Mouse (Mus musculus): ENCODE results near the gene Nkiras1.
A peak's percentile ranks its signal among the peaks of the same experiment; 100 is the strongest.
"Not testable (repeated sequence)": the region's sequence is repeated elsewhere in the genome, so short reads cannot be mapped to it uniquely, and the experiment has no call there.

Gene Nkiras1

GRCm38 (mm10) chr14:18270529-18271441 is at the start of gene Nkiras1, which contains the start of gene Rpl15:
Gene Nkiras1, plus strand, starts transcription at chr14:18271136.
Gene Rpl15, minus strand, starts transcription at chr14:18271391.
- DNase-seq (ENCODE audit: low read depth), result peak; percentile 99

DNA sequence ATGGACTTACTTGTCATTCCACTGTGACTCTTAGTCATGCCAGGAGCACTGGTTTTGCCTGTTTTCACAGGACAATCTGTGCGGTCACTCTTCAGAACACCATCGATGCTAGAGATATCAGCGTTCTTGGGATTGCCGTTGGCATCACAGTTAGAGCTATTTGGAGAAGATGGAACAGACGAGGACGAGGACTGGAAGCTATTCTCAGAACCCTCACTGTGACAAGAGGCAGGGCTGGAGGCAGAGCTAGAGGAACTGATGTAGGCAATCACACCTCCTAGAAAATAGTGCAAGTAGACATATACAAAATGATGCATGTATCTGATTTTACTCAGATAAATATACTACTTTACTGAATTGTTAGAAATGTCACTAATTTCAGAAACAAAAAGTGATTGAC is 49.0 kb upstream of the Nkiras1 start:
- no peak for DNase-seq (ENCODE audit: low read depth)

DNA sequence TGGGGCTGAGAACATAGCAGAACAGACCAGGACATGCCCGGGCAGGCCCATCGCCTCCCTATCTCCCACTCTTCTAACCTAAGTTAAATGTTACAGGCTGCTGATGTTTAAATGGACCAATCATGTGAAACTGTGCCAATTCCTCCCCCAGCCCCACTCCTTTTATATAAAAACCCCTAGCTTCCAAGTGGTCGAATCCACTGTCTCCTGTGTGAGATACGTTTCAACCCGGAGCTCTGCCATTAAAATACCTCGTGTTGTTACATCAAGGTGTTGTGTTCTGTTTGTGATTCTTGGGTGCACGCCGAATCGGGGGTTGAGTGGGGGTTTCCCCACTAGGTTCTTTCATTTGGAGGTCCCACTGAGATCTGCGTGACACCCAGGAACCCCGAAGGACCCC is 45.5 kb upstream of the Nkiras1 start:
- DNase-seq (ENCODE audit: low read depth), result not testable (repeated sequence)

DNA sequence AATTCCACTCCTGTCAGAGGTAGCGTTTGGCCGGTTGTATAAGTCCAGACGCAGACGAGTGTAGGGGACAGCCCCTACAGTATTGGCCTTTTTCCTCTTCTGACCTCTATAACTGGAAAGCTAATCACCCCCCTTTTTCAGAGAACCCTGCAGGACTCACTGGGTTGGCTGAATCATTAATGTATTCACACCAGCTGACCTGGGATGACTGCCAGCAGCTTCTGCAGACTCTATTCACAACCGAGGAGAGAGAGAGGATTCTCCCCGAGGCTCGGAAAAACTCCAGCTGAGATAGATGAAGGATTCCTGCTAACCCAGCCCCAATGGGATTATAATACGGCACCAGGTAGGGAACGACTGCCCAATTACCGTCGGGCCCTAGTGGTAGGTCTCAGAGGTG is 44.8 kb upstream of the Nkiras1 start:
- DNase-seq (ENCODE audit: low read depth), result not testable (repeated sequence)

DNA sequence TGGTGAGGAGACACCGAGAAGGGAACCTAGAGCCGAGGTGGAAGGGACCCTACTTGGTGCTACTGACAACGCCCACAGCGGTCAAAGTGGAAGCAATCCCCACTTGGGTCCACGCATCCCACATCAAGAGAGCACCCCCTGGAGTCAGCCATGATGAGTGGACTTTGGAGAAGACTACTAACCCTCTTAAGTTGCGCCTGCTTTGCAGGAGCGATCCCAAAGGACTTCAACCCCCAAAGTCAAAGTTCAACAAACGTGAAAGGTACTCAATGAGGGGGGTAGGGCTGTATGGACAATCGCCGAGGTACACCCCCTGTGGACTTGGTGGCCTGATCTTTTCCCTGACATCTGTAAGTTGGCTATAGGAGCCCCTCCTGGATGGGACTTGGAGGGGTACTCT is 41.2 kb upstream of the Nkiras1 start:
- DNase-seq (ENCODE audit: low read depth), result not testable (repeated sequence)

DNA sequence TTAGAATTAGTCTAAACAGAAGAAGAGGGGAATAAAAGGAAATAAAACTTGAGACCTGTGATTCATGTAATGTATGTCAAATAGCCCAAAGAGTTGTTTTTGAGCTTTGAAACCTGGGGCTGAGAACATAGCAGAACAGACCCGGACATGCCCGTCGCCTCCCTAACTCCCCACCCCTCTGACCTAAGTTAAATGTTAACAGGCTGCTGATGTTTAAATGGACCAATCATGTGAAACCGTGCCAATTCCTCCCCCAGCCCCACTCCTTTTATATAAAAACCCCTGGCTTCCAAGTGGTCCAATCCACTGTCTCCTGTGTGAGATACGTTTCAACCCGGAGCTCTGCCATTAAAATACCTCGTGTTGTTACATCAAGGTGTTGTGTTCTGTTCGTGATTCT is 39.1 kb upstream of the Nkiras1 start:
- not testable (repeated sequence) for DNase-seq (ENCODE audit: low read depth)

DNA sequence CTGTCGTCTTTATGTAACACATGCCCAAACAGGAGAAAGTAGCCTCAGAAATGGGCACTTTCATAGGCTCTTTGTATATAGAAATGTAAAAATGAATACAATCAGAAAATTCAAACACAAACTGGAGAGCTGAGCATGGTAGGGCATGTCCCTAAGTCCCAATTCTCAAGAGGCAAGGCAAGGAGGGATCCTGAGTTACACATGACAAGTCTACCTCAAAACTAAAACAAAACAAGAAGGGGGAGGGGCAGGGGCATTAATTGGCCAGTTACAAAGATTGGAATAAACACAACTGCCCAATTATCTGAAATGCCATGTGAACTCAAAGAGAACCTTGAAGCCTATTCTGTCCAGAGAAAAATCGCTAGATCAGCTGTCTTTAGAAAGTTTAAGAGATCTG is 37.9 kb upstream of the Nkiras1 start:
- no peak for DNase-seq (ENCODE audit: low read depth)

GRCm38 (mm10) chr14:18233981-18234960 is 36.7 kb upstream of the Nkiras1 start:
- DNase-seq (ENCODE audit: low read depth), result peak; percentile 68

GRCm38 (mm10) chr14:18236496-18237235 is 34.3 kb upstream of the Nkiras1 start:
- peak; percentile 28 for DNase-seq (ENCODE audit: low read depth)

- DNase-seq (ENCODE audit: low read depth), result peak; percentile 22
Measured at GRCm38 (mm10) chr14:18237381-18237780, 33.6 kb upstream of the Nkiras1 start.

GRCm38 (mm10) chr14:18238131-18238749 is 32.7 kb upstream of the Nkiras1 start:
- peak; percentile 97 for DNase-seq (ENCODE audit: low read depth)

DNA sequence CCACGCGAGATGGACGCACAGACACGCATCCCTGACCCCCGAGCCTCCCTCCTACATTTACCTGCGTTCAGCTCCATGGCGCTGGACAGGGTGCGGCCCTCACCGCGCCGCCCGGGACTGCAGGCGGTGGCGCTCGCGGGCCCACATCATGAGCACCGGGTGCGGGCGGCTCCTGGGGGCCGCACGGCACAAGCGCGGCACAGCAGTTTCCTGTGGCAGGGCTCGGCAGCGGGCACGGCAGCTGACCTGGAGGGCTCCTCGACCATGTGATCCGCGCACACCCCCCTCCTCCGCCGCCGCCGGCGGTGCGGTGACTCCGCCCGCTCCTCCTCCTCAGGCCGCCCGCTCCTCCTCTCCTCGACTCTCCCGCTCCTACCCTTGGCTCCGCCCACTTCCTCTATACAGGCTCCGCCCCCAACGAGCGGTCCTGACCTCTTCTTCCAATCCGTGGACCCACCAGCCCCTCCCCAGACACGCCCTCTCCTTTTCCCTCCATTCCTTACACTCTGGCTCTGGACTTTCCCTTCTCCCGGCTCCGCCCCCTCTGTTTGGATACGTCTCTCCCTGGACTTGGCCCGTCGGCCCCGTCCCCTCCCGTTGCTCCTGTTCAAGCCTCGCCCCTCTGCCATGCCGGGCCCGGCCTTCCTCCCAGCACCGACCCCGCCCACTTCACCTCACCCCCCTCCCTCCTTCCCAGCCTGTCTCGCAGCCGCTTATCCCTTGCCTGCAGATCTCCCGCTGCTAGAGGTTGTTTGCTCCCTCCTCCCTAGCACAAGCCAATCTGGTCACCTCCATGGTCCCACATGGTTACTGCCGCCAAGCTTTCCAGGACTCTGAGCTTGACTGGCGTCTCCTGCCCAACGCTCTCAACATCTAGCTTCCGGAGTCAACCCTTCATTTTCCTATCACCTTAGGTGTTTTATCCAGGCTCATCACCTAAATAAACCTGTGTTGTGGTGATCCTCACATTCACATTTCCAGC is 31.9 kb upstream of the Nkiras1 start, which contains the start of gene Nr1d2:
Nr1d2 (minus strand) TSS at position 378 of the 982 bp plus-strand sequence.
- DNase-seq (ENCODE audit: low read depth), result peak; percentile 97

DNA sequence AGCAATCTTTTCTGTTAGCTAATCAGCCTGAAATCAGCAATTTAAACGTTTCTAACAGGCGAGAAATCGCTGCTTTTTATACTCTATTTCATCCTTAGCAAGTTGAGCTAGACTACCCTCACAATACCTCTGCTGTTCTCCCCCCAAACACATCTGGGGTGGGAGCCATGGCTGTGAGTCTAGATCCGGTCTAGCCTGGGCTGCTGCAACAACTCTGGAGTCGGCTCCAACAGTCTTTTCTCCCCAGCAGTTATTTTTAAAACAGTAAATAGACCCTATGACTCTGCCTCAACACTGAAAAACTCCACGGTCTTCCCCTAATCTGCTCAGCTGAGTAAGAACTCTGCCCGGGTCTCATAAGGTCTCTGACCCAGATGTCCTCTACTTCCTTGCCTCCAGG is 30.8 kb upstream of the Nkiras1 start:
- no peak for DNase-seq (ENCODE audit: low read depth)

- no peak for DNase-seq (ENCODE audit: low read depth)
Measured at GRCm38 (mm10) chr14:18241786-18242185, 29.1 kb upstream of the Nkiras1 start.

DNA sequence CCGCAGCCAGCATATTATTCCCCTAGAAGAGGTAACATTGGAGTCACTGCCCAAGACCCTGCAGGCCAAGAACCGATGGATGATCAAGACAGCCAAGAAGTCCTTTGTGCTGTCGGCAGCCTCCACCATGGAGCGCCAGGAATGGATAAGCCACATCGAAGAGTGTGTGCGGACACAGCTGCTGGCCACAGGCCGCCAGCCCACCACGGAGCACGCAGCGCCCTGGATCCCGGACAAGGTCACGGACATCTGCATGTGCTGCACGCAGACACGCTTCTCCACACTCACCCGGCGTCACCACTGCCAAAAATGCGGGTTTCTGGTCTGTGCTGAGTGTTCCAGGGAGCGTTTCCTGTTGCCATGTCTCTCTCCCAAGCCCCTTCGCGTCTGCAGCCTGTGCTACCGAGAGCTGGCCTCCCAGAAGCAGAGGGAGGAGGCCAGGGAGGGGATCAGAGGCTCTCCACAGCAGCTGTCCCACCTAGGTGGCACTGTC is 28.3 kb upstream of the Nkiras1 start:
- DNase-seq (ENCODE audit: low read depth), result no peak

DNA sequence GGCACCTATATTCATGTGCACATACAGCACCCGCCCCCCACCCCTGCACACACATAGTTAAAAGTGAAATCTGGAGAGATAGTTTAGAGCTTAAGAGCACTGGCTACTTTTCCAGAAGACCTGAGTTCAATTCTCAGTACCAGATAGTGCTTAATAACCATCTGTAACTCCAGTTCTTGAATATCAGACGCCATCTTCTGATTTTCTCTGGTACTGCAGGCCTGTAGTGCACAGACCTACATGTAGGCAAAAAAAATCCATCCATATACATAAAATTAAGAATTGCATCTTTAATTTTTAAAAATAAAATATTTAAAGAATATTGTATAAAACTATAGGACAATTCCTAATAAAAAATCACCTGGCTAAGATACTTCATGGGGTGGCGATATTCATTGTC is 9.7 kb upstream of the Nkiras1 start:
- no peak for DNase-seq (ENCODE audit: low read depth)

DNA sequence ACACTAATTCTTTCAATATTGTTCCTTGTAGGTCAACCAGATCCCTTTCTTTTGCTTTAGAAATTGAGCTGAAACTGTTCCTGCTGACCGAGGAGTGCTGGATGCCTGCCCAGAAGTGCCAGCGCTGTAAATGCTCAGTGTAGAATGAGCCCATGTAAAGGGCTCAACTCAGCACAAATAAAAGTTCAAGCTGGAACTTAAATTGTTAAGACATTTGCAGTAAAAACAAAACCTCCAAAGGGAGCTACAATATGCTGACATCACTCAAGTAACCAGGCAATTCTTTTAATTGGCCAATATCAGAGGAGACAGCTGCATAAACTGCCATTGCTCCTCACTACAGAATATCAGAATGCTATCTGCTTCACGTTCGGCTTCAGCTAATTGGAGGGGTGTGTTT is 7.5 kb upstream of the Nkiras1 start:
- no peak for DNase-seq (ENCODE audit: low read depth)

DNA sequence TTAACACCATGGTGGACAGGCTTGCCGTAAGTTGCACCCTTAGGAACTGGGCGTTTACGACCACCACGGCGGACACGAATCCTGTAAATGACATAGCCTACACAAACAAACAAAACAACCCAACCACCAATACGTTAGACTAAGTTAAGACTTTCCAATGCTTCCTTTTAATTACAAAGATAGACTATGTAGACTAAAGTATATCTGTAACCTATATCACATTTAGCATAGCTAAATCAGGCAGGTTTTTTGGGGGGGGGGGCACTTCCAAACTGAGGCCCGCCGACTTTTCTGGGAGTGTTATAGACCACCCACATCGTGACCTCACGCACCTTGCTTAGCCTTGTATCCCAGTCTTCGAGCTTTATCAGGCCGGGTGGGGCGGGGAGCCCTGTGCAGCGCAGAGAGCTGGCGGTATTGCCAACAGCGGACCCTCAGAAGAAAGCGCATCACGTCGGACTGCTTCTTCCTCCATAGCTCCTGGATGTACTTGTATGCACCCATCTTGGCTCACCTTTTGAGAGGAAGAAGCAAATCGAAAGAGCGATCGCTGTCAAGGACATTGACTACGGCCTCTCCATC is 898 bp upstream of the Nkiras1 start:
- DNase-seq (ENCODE audit: low read depth), result not testable (repeated sequence)

- DNase-seq (ENCODE audit: low read depth), result peak; percentile 46
Measured at GRCm38 (mm10) chr14:18271666-18272065, 730 bp downstream of the Nkiras1 start.

Measured in 416B (cell line).